Mouse (Mus musculus): ENCODE data around the gene Cat.

- TF ChIP-seq CTCF (IDR thresholded peaks at IDR 0.05; ENCODE audit: borderline replicate concordance, insufficient read depth, low read length) (no peak), POLR2A (IDR thresholded peaks at IDR 0.05; ENCODE audit: low read depth, low read length) (no peak)
Observed at GRCm38 (mm10) chr2:103476657-103477056, 8.3 kb downstream of the Cat start.
